Mouse (Mus musculus) small intestine, adult 2 months (tissue): ENCODE data around the gene Dlg2.

Experiments
- CTCF ChIP-seq: fragments of 200-500 bp; IDR thresholded peaks from 2 replicates; pipeline ENCODE4 v1.5.1; 2012; ENCODE audit warnings: low read depth, mild to moderate bottlenecking, control low read depth, inconsistent platforms, low read length, moderate library complexity, mixed read lengths; ENCODE audit not compliant: insufficient replicate concordance, insufficient read length; ENCODE audit errors: extremely low read depth
- POLR2A ChIP-seq: fragments of 200-500 bp; IDR thresholded peaks from 2 replicates; pipeline ENCODE4 v1.6.1; 2012; ENCODE audit warnings: low read depth, mild to moderate bottlenecking, control low read depth, inconsistent platforms, low read length, moderate library complexity

GRCm38 (mm10) chr7:91544600-91544999, 1068.1 kb downstream of the Dlg2 start:
- TF ChIP-seq POLR2A, result no peak
- no peak for TF ChIP-seq CTCF
